Mouse (Mus musculus): ENCODE measurements at regions not wholly inside any gene's neighbourhood (a gene's known extent, or its start where the extent isn't known, plus 50 kb on each side); places are given as distances from the start of the nearest gene placed in this dataset.

DNA sequence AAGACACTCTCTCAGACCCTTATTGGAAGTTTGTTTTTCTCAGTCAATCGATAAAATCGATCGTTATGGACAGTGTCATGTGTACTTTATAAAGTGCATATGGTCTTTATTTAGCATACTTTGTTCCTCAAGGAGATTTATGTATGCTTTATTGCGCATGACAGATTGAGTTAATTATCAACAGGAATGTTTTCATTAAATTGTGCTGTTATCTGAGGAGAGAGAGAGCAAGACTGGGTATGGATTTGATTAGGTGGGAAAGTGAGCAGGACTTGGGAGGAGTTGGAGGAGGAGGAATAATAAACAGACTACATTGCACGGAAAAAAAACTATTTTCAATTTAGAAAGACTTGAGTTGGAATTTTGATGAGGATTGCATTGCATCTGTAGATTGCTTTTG is 183.8 kb upstream of the Sstr1 start:
- H3K4me2 ChIP-seq (ENCODE audit: low read depth) = no peak overlapping the region
- TF ChIP-seq CTCF (IDR thresholded peaks at IDR 0.05; ENCODE audit: low read depth) = no peak
- DNase-seq (no peak), ATAC-seq (no peak)
- H3K27ac ChIP-seq (ENCODE audit: low read depth, low read length) = no peak overlapping the region
- H3K36me3 ChIP-seq (ENCODE audit: insufficient read depth) = no peaks in the 10 kb centered on the region
- H3K4me1 ChIP-seq (ENCODE audit: insufficient read depth) = no peaks in the 10 kb centered on the region
- WGBS = 87% methylated on average over 5 of the region's 5 CpGs
- H3K4me3 ChIP-seq (ENCODE audit: low read depth, low read length) = no peak overlapping the region
- H3K27me3 ChIP-seq (ENCODE audit: insufficient read depth, low read length) = no peaks in the 10 kb centered on the region
- H3K9ac ChIP-seq = no peak overlapping the region
- H3K9me3 ChIP-seq (ENCODE audit: low read length) = no peaks in the 10 kb centered on the region

DNA sequence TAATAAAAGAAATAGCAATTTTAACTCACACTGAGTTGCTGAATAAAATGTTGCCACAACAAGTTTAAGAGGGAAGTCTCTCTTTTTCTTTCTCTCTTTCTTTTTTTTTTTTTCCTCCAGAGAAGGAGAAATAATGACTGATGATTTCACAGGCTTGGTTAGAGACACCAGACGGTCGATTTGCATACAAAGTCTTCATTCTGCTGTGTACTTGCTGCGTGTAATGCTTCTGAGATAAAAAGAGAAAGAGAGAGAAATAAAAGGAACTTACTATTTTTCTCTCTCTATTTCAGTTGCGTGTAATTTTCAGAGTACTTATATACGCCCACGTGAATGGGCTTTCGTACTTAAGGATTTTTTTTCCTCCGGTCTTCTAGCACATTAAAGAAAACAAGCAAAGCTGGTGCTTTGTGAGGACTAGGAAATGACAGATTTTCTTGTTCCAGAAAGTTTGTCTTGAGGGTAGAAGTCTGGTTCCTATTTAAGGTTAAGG is 155.2 kb upstream of the Sstr1 start:
- Histone ChIP-seq H3K27me3 (ENCODE audit: insufficient read depth, low read length) (no peaks in the 10 kb centered on the region), H3K4me1 (ENCODE audit: insufficient read depth) (no peaks in the 10 kb centered on the region), H3K9me3 (ENCODE audit: low read length) (no peaks in the 10 kb centered on the region), H3K27ac (ENCODE audit: low read depth, low read length) (peak overlapping the region; percentile 45; the same call in 1 of the 2 replicates), H3K9ac (no peak overlapping the region), H3K4me3 (ENCODE audit: low read depth, low read length) (no peak overlapping the region), H3K36me3 (ENCODE audit: insufficient read depth) (no peaks in the 10 kb centered on the region), H3K4me2 (ENCODE audit: low read depth) (no peak overlapping the region)
- DNase-seq (no peak), ATAC-seq (peak; percentile 80)
- 70% methylated on average over 8 of the region's 8 CpGs for WGBS
- no peak for TF ChIP-seq CTCF (IDR thresholded peaks at IDR 0.05; ENCODE audit: low read depth)

DNA sequence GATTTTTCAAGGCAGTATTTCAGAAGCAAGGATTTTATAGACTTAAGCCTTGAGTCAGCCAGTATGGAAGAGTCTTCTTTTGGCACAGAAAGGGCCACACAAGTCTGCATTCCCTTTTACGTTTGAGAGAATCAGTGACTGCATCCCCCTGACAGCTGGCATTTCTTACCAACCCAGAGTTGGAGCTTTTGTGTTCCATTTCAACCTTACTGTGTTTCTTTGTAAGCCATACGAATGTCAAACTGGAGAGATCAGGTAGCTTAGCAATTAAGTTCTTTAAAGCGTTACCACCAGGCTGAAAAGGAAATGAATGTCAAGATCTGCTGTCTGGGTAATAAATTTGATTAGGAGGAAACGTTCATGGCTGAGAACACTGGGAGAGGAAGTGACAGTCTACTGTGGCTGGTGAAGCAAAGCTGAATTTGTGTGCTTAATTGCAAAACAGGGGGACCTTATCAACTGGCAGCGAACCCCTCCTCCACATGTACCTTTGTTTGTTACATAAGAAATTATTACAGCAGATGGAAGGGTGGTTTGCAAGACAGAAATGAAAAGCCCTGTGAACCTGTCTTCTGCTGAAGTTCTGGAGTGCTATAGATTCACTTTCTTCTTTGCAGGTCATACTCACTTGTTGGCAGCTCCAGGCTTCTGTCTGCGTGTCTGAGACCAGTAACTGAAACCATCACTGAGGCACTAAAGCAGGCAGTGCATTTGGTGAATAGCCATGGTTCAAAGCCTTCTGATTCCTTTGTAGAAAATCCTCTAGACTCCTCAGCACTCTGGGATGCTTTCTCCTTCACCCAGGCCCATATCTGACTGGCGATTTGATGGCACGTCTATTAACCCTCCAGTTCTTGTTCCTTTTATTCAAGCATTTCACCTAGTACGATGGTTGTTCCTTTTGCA is 144.0 kb upstream of the Sstr1 start:
- no peak for TF ChIP-seq CTCF (IDR thresholded peaks at IDR 0.05; ENCODE audit: low read depth)
- H3K4me3 ChIP-seq (ENCODE audit: low read depth, low read length) = no peak overlapping the region
- H3K27me3 ChIP-seq (ENCODE audit: insufficient read depth, low read length) = no peaks in the 10 kb centered on the region
- 64% methylated on average over 9 of the region's 9 CpGs for WGBS
- no peak overlapping the region for H3K27ac ChIP-seq (ENCODE audit: low read depth, low read length)
- ATAC-seq = no peak
- H3K36me3 ChIP-seq (ENCODE audit: insufficient read depth) = no peaks in the 10 kb centered on the region
- H3K4me2 ChIP-seq (ENCODE audit: low read depth) = no peak overlapping the region
- no peaks in the 10 kb centered on the region for H3K9me3 ChIP-seq (ENCODE audit: low read length)
- no peak overlapping the region for H3K9ac ChIP-seq
- DNase-seq = no peak
- H3K4me1 ChIP-seq (ENCODE audit: insufficient read depth) = no peaks in the 10 kb centered on the region

DNA sequence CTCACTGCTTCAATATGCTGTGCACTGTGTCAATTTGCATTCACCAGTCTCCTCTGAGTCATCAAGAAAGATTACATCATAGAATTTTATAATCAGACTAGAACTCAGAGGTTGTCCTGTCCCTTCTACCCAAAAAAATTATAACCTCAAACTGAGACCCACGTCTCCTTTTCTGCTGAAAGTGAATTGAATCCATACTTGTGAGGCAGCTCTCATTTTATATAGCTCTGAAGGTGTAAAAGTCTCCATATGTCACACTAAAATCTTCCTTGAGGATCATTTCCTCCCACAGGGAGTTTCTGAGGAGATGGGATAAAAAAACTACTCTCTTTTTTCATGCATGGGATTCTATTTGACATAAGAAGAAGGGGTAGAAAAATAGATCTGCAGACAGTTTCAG is 124.3 kb upstream of the Sstr1 start:
- Histone ChIP-seq H3K9me3 (ENCODE audit: low read length) (no peaks in the 10 kb centered on the region), H3K36me3 (ENCODE audit: insufficient read depth) (no peaks in the 10 kb centered on the region), H3K4me3 (ENCODE audit: low read depth, low read length) (no peak overlapping the region), H3K27me3 (ENCODE audit: insufficient read depth, low read length) (no peaks in the 10 kb centered on the region), H3K27ac (ENCODE audit: low read depth, low read length) (no peak overlapping the region), H3K9ac (no peak overlapping the region), H3K4me2 (ENCODE audit: low read depth) (no peak overlapping the region), H3K4me1 (ENCODE audit: insufficient read depth) (no peaks in the 10 kb centered on the region)
- no peak for TF ChIP-seq CTCF (IDR thresholded peaks at IDR 0.05; ENCODE audit: low read depth)
- DNase-seq (no peak), ATAC-seq (no peak)
- 68% methylated on average over 1 of the region's 1 CpGs for WGBS

DNA sequence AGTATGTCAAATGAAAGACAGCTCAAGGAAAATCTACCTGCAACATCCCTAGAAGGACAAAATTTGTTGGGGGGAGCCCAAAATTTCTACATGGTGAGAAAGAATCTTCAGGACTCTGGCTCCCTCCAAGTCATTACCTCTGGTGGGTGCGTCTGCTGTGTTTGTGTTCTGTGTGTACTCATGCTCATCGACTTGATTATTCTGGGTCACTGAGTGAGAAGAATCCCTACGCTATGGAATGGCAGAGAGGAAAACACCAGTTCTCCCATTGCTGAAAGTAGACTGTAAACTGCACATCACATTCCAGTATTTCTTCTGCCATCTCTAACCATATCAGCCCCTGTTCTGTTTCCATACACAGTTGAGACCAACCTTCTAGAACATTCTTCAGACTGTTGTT is 98.9 kb upstream of the Sstr1 start:
- DNase-seq = no peak
- no peaks in the 10 kb centered on the region for H3K9me3 ChIP-seq (ENCODE audit: low read length)
- no peak for TF ChIP-seq CTCF (IDR thresholded peaks at IDR 0.05; ENCODE audit: low read depth)
- no peak overlapping the region for H3K9ac ChIP-seq
- H3K27me3 ChIP-seq (ENCODE audit: insufficient read depth, low read length) = no peaks in the 10 kb centered on the region
- H3K27ac ChIP-seq (ENCODE audit: low read depth, low read length) = no peak overlapping the region
- H3K4me1 ChIP-seq (ENCODE audit: insufficient read depth) = no peaks in the 10 kb centered on the region
- no peak for ATAC-seq
- WGBS = 27% methylated on average over 3 of the region's 3 CpGs
- H3K36me3 ChIP-seq (ENCODE audit: insufficient read depth) = no peaks in the 10 kb centered on the region
- H3K4me2 ChIP-seq (ENCODE audit: low read depth) = no peak overlapping the region
- H3K4me3 ChIP-seq (ENCODE audit: low read depth, low read length) = no peak overlapping the region

DNA sequence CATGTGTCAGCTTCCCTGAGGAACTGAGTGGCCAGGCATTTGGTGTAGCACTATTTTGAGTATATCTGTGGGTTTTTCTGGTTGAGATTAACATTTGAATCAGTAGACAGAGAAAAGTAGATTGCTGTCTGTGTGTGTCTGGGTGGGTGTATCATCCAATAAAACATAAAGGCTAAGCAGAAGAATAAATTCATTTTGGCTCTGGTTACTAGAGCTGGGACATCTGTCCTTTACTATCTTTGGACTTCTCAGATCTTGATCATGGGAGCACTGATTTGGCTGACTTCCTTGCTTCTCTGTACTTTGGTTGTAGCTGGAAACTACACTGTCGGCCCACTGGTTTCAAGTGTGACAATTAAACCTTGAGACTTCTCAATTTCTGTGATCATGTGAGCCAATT is 72.5 kb upstream of the Sstr1 start:
- Histone ChIP-seq H3K9ac (no peak overlapping the region), H3K4me3 (ENCODE audit: low read depth, low read length) (no peak overlapping the region), H3K27ac (ENCODE audit: low read depth, low read length) (no peak overlapping the region), H3K9me3 (ENCODE audit: low read length) (no peaks in the 10 kb centered on the region), H3K27me3 (ENCODE audit: insufficient read depth, low read length) (no peaks in the 10 kb centered on the region), H3K36me3 (ENCODE audit: insufficient read depth) (no peaks in the 10 kb centered on the region), H3K4me1 (ENCODE audit: insufficient read depth) (no peaks in the 10 kb centered on the region), H3K4me2 (ENCODE audit: low read depth) (no peak overlapping the region)
- peak; percentile 43 for ATAC-seq
- 79% methylated on average over 1 of the region's 1 CpGs for WGBS
- DNase-seq = no peak
- no peak for TF ChIP-seq CTCF (IDR thresholded peaks at IDR 0.05; ENCODE audit: low read depth)

DNA sequence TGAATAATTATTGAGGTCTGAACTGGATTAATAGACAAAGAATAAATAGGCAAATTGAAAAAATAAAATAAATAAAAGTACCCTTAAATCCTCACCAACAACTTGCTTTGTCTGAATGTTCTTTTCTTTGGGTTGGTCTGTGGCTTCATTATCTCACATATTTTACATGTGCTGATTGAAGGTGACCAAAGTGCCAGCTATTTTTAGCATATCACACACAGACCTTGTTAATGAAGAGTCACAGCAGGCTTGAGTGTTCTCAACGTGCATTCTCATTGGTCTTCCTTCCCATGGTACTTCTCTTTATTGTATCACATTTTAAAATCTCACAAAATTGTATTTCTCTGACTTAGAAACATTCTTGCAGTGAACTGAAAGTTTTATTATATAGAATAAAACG is 59.7 kb upstream of the Sstr1 start:
- H3K4me1 ChIP-seq (ENCODE audit: insufficient read depth) = no peaks in the 10 kb centered on the region
- H3K36me3 ChIP-seq (ENCODE audit: insufficient read depth) = no peaks in the 10 kb centered on the region
- ATAC-seq (no peak), DNase-seq (no peak)
- H3K4me2 ChIP-seq (ENCODE audit: low read depth) = no peak overlapping the region
- H3K27me3 ChIP-seq (ENCODE audit: insufficient read depth, low read length) = no peaks in the 10 kb centered on the region
- TF ChIP-seq CTCF (IDR thresholded peaks at IDR 0.05; ENCODE audit: low read depth) = no peak
- no peak overlapping the region for H3K4me3 ChIP-seq (ENCODE audit: low read depth, low read length)
- 64% methylated on average over 2 of the region's 2 CpGs for WGBS
- no peak overlapping the region for H3K27ac ChIP-seq (ENCODE audit: low read depth, low read length)
- no peaks in the 10 kb centered on the region for H3K9me3 ChIP-seq (ENCODE audit: low read length)
- H3K9ac ChIP-seq = no peak overlapping the region

All from forebrain, postnatal 0 days (tissue).